Mouse (Mus musculus) bone marrow macrophage, adult 2 months (primary cell): Measurements from ENCODE around the gene 6330409D20Rik.

Source experiments
- CTCF ChIP-seq: IDR thresholded peaks from 2 replicates; pipeline ENCODE4 v1.5.1; 2012; ENCODE audit warnings: low read depth, mild to moderate bottlenecking, low read length, moderate library complexity
- POLR2A ChIP-seq: IDR thresholded peaks from 2 replicates; pipeline ENCODE4 v1.6.1; 2012; ENCODE audit warnings: mild to moderate bottlenecking, low read depth, low read length, borderline replicate concordance

GRCm38 (mm10) chr2:32694691-32695090 lies 46.1 kb downstream of the 6330409D20Rik start:
- no peak for TF ChIP-seq CTCF
- no peak for TF ChIP-seq POLR2A
